Mouse (Mus musculus) myocyte (in vitro differentiated cells): ENCODE data around the gene Stfa2l1. TPM values are rescaled to one million over a fixed set of nuclear protein-coding genes. Genes with fewer than 3 reads are reported as not detected.
"Not testable (repeated sequence)": the region's sequence is repeated elsewhere in the genome, so short reads cannot be mapped to it uniquely, and the experiment has no call there.

Source experiments
- H3K27me3 ChIP-seq: one replicate; pipeline ENCODE4 v1.6.1; 2011; ENCODE audit not compliant: control insufficient read depth, insufficient read depth, insufficient read length
- H3K36me3 ChIP-seq: one replicate; pipeline ENCODE4 v1.6.1; 2011; ENCODE audit not compliant: control insufficient read depth, insufficient read depth
- H3K4me2 ChIP-seq: one replicate; pipeline ENCODE4 v1.6.1; 2011; ENCODE audit warnings: low read depth, control low read depth
- H3K4me3 ChIP-seq: one replicate; pipeline ENCODE4 v1.5.1; 2011; ENCODE audit warnings: mild to moderate bottlenecking, control low read depth, moderate library complexity
- H3K79me2 ChIP-seq: one replicate; pipeline ENCODE4 v1.6.1; 2011; ENCODE audit not compliant: control insufficient read depth, insufficient read depth
- H3ac ChIP-seq: one replicate; pipeline ENCODE4 v1.6.1; 2011; ENCODE audit not compliant: control insufficient read depth, insufficient read length
- CEBPB ChIP-seq: IDR thresholded peaks from 2 replicates; pipeline ENCODE4 v1.6.1; 2011; ENCODE audit warnings: mild to moderate bottlenecking, moderate library complexity; ENCODE audit not compliant: poor library complexity, insufficient read depth, severe bottlenecking
- E2F4 ChIP-seq: IDR thresholded peaks from one replicate; pipeline ENCODE4 v1.6.1; 2011; ENCODE audit warnings: mild to moderate bottlenecking, control low read depth, moderate library complexity; ENCODE audit not compliant: insufficient read depth
- MAX ChIP-seq: IDR thresholded peaks from one replicate; pipeline ENCODE4 v1.6.1; 2011; ENCODE audit warnings: low read depth, mild to moderate bottlenecking, control low read depth
- MYOD1 ChIP-seq, 3 experiments: IDR thresholded peaks; one replicate each; pipeline ENCODE4 v1.6.1; 2011; ENCODE audit warnings: control low read depth in 2 of 3, low read depth in 2 of 3, mild to moderate bottlenecking in 2 of 3, moderate library complexity in 1 of 3; ENCODE audit not compliant: insufficient read length in 2 of 3, control insufficient read depth in 1 of 3
- MYOG ChIP-seq, 3 experiments: IDR thresholded peaks; one replicate each; pipeline ENCODE4 v1.6.1; 2011; ENCODE audit warnings: control low read depth in 2 of 3, low read depth in 2 of 3, mild to moderate bottlenecking in 2 of 3; ENCODE audit not compliant: insufficient read length in 2 of 3, control insufficient read depth in 1 of 3, insufficient read depth in 1 of 3
- POLR2A ChIP-seq: IDR thresholded peaks from one replicate; pipeline ENCODE4 v1.6.1; 2011; ENCODE audit warnings: low read depth, mild to moderate bottlenecking, control low read depth, moderate library complexity; ENCODE audit not compliant: insufficient read length
- POLR2AphosphoS2 ChIP-seq: IDR thresholded peaks from one replicate; pipeline ENCODE4 v1.6.1; 2011; ENCODE audit warnings: low read depth, control low read depth; ENCODE audit not compliant: insufficient read length
- REST ChIP-seq: IDR thresholded peaks from one replicate; pipeline ENCODE4 v1.6.1; 2011; ENCODE audit warnings: mild to moderate bottlenecking, control low read depth, moderate library complexity; ENCODE audit not compliant: insufficient read depth, insufficient read length
- SRF ChIP-seq: IDR thresholded peaks from one replicate; pipeline ENCODE4 v1.6.1; 2011; ENCODE audit warnings: low read depth; ENCODE audit not compliant: control insufficient read depth, insufficient read length
- TCF12 ChIP-seq: IDR thresholded peaks from one replicate; pipeline ENCODE4 v1.6.1; 2011; ENCODE audit warnings: mild to moderate bottlenecking, control low read depth; ENCODE audit not compliant: poor library complexity, insufficient read depth, severe bottlenecking
- TCF3 ChIP-seq: IDR thresholded peaks from one replicate; pipeline ENCODE4 v1.6.1; 2011; ENCODE audit warnings: low read depth, control low read depth; ENCODE audit not compliant: insufficient read length
- USF1 ChIP-seq: IDR thresholded peaks from one replicate; pipeline ENCODE4 v1.6.1; 2011; ENCODE audit warnings: low read depth, mild to moderate bottlenecking, control low read depth, moderate library complexity
- polyA plus RNA-seq: library from polyadenylated mRNA; unstranded; fragments of >200 nt; fragmentation: generic; extraction: Trizol; gene quantifications from one replicate; pipeline ENCODE4 v1.2.1, GENCODE M21; 2012; ENCODE audit warnings: missing spikeins

Stfa2l1 gene
- not detected for polyA plus RNA-seq

GRCm38 (mm10) chr16:36156402-36156975 lies at the start of gene Stfa2l1:
TSS of gene Stfa2l1 (plus strand) at chr16:36156811.
- no peaks in the 10 kb centered on the region for H3K36me3 ChIP-seq
- no peak within 1 kb of the TSS for H3ac ChIP-seq
- H3K79me2 ChIP-seq = no peaks in the 10 kb centered on the region
- TF ChIP-seq SRF (no peak), CEBPB (no peak), REST (no peak), E2F4 (no peak), TCF12 (no peak), MAX (no peak), MYOG (IDR thresholded peaks at IDR 0.05; ENCODE audit: control insufficient read depth in 1 of 3, insufficient read depth in 1 of 3, insufficient read length in 2 of 3, low read depth in 2 of 3) (no peak), POLR2A (no peak)
- no peaks in the 10 kb centered on the region for H3K27me3 ChIP-seq
- H3K4me3 ChIP-seq = no peak within 1 kb of the TSS
- no peak within 1 kb of the TSS for H3K4me2 ChIP-seq

GRCm38 (mm10) chr16:36111486-36111885 lies 45.1 kb upstream of the Stfa2l1 start:
- not testable (repeated sequence) for H3K36me3 ChIP-seq, H3K27me3 ChIP-seq, H3ac ChIP-seq, H3K79me2 ChIP-seq, H3K4me2 ChIP-seq, H3K4me3 ChIP-seq

- H3K79me2 ChIP-seq = not testable (repeated sequence)
Measured at GRCm38 (mm10) chr16:36115751-36116150, 40.9 kb upstream of the Stfa2l1 start.

GRCm38 (mm10) chr16:36128092-36128491 lies 28.5 kb upstream of the Stfa2l1 start:
- Histone ChIP-seq H3K4me2 (no peak overlapping the region), H3K4me3 (no peak overlapping the region), H3K36me3 (no peaks in the 10 kb centered on the region), H3ac (no peak overlapping the region), H3K27me3 (no peaks in the 10 kb centered on the region), H3K79me2 (no peaks in the 10 kb centered on the region)
- no peak for TF ChIP-seq USF1
- TF ChIP-seq TCF12 = no peak
- no peak for TF ChIP-seq TCF3

More at GRCm38 (mm10) chr16:36115751-36116150, 40.9 kb upstream of the Stfa2l1 start:
- not testable (repeated sequence) for H3K27me3 ChIP-seq, H3K36me3 ChIP-seq, H3ac ChIP-seq, H3K4me3 ChIP-seq, H3K4me2 ChIP-seq

- no peaks in the 10 kb centered on the region for H3K79me2 ChIP-seq
- no peak within 1 kb of the TSS for H3K4me3 ChIP-seq
- no peaks in the 10 kb centered on the region for H3K27me3 ChIP-seq
- H3K4me2 ChIP-seq = no peak within 1 kb of the TSS
- H3ac ChIP-seq = no peak within 1 kb of the TSS
- H3K36me3 ChIP-seq = no peaks in the 10 kb centered on the region
- TF ChIP-seq TCF12 = no peak
- TF ChIP-seq MAX = no peak
- no peak for TF ChIP-seq MYOD1 (IDR thresholded peaks at IDR 0.05; ENCODE audit: control insufficient read depth in 1 of 3, insufficient read length in 2 of 3, low read depth in 2 of 3)
- no peak for TF ChIP-seq TCF3
- TF ChIP-seq SRF = no peak
- no peak for TF ChIP-seq REST
- TF ChIP-seq CEBPB = no peak
- no peak for TF ChIP-seq POLR2A
- TF ChIP-seq MYOG (IDR thresholded peaks at IDR 0.05; ENCODE audit: control insufficient read depth in 1 of 3, insufficient read depth in 1 of 3, insufficient read length in 2 of 3, low read depth in 2 of 3) = no peak
- TF ChIP-seq E2F4 = no peak
- TF ChIP-seq USF1 = no peak
- no peak for TF ChIP-seq POLR2AphosphoS2
Measured at GRCm38 (mm10) chr16:36131141-36131540, 25.5 kb upstream of the Stfa2l1 start, which contains the start of gene Csta1. TSS of gene Csta1 (minus strand) at chr16:36131241.

GRCm38 (mm10) chr16:36138201-36138600 lies 18.4 kb upstream of the Stfa2l1 start:
- no peaks in the 10 kb centered on the region for H3K79me2 ChIP-seq
- TF ChIP-seq TCF3 = no peak
- TF ChIP-seq POLR2AphosphoS2 = no peak
- no peak for TF ChIP-seq USF1
- TF ChIP-seq TCF12 = no peak
- TF ChIP-seq MAX = no peak
- TF ChIP-seq E2F4 = no peak
- TF ChIP-seq MYOG (IDR thresholded peaks at IDR 0.05; ENCODE audit: control insufficient read depth in 1 of 3, insufficient read depth in 1 of 3, insufficient read length in 2 of 3, low read depth in 2 of 3) = no peak
- no peak for TF ChIP-seq REST
- TF ChIP-seq SRF = no peak
- TF ChIP-seq POLR2A = no peak
- no peak for TF ChIP-seq MYOD1 (IDR thresholded peaks at IDR 0.05; ENCODE audit: control insufficient read depth in 1 of 3, insufficient read length in 2 of 3, low read depth in 2 of 3)
- no peak for TF ChIP-seq CEBPB
- no peaks in the 10 kb centered on the region for H3K27me3 ChIP-seq
- H3K4me2 ChIP-seq = no peak overlapping the region
- no peaks in the 10 kb centered on the region for H3K36me3 ChIP-seq
- no peak overlapping the region for H3K4me3 ChIP-seq
- H3ac ChIP-seq = no peak overlapping the region

- H3K36me3 ChIP-seq, H3K4me3 ChIP-seq, H3K27me3 ChIP-seq, H3ac ChIP-seq, H3K79me2 ChIP-seq, H3K4me2 ChIP-seq: not testable (repeated sequence)
Measured at GRCm38 (mm10) chr16:36167841-36168240, 11.2 kb downstream of the Stfa2l1 start.
